ENCODE assay signal across 15 mouse cellular contexts in genomic region chr6:99069726-99070125, GRCm38 (mm10).
"Had no signal": no experiment of that assay in that cellular context is flagged by ENCODE, and none has a peak within 500 bp of the region (broad histone marks: within the 10 kb centered on the region; RNA-seq: fewer than 3 reads in every experiment).

No protein-coding gene starts in this region.

- DNase-seq: gastrocnemius, postnatal 14 days; gastrocnemius, postnatal 36 days; heart, adult 11 months; heart, adult 2 months; heart, postnatal 14 days; heart, postnatal 36 days; kidney, adult 11 months; kidney, adult 2 months; kidney, adult 9 months; kidney, postnatal 14 days; kidney, postnatal 36 days; layer of hippocampus, adult 9-11 months; liver; liver, embryonic 13.5 days; liver, postnatal 0 days had no signal
